Mouse (Mus musculus): Measurements from ENCODE around the gene Rhbdf2. TPM values are rescaled to one million over a fixed set of nuclear protein-coding genes. Genes with fewer than 3 reads are reported as not detected.

Rhbdf2 gene
- polyA plus RNA-seq, 1 experiment from 2014 or later = 0.77 TPM

DNA sequence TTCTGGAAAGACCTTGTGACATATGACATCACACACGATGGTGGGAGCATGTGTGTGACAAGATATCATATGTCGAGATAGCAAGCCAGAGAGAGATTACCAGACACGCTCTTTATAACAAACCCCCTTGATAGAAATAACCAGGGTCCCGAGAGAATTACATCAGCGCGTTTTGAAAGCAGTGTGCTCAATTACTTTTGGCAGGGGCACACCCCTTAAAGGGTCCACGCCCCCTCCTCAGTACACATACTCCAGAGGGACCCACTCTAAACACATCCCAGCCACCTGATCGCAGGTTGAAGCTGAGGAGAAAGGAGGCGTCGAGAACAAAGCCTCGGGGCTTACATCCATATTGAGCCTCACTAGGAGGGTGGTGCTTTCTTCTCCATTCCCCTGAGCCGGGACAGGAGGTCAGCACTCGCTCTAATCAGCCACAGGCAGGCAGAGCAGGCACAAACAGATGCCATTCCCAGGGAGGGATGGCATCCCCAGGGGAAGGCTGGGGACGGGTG lies 37.7 kb downstream of the Rhbdf2 start:
- peaks cover 35% of the 10 kb centered on the region for H3K4me1 ChIP-seq (replicated peaks)
- no peak for ATAC-seq
- peaks cover 5% of the 10 kb centered on the region; the same call in 1 of the 2 replicates for H3K27me3 ChIP-seq
- no peaks in the 10 kb centered on the region for H3K9me3 ChIP-seq
- 21% methylated on average over 14 of the region's 14 CpGs for whole genome bisulfite sequencing
- no peaks in the 10 kb centered on the region for H3K36me3 ChIP-seq
- H3K9ac ChIP-seq (replicated peaks) = no peak overlapping the region
- H3K27ac ChIP-seq = peak overlapping the region; percentile 42; the same call in 1 of the 2 replicates
- H3K4me3 ChIP-seq (replicated peaks) = no peak overlapping the region
- peak overlapping the region; percentile 18; the same call in 1 of the 2 replicates for H3K4me2 ChIP-seq (replicated peaks)

DNA sequence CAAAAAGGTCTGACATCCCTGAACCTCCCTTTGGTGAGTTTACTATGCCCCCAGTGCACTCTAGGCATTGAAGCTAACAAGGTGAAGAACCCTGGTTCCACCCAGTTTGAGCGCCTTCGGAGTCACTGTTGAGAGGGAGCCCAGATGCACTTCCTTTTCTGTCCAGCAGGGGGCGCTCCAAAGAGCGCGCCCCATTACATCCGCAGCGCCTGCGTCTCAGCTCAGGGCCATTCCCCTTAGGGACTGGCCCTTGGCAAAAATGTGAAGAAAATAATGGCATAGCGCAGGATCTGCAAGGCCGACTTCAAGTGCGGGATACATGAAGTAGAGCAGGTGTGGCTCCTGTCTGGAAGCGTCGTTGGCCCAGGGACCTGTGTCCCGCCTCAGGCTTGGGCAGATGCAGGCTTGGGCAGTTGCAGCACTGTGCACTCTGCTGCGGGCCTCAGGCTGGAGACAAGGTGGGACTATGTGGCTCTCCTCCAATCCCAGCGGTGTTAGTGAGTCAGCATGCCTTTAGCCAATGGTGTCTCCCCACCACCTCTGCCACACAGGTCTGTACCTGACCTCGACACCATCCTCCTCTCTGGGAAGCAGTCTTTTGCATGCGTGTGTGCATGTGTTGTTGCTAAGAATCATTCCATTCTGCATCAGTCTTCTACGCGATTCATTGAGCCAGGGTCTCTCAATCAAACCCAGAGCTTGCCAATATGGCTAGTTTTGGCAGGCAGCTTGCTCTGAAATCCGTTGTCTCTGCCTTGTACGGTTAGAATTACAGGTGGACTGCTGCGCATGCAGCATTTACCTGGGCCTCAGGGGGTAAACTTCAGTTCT lies 39.8 kb downstream of the Rhbdf2 start:
- peaks cover 20% of the 10 kb centered on the region for H3K4me1 ChIP-seq (replicated peaks)
- no peaks in the 10 kb centered on the region for H3K36me3 ChIP-seq
- no peaks in the 10 kb centered on the region for H3K9me3 ChIP-seq
- peak; percentile 68 for ATAC-seq
- 19% methylated on average over 23 of the region's 23 CpGs for WGBS
- 0 out of 2 replicates have a peak overlapping the region, but pooled peaks have one; percentile 1 for H3K27ac ChIP-seq
- H3K9ac ChIP-seq (replicated peaks) = no peak overlapping the region
- no peak overlapping the region; the same call in 1 of the 2 replicates for H3K4me3 ChIP-seq (replicated peaks)
- H3K4me2 ChIP-seq (replicated peaks) = peak overlapping the region; percentile 33
- peaks cover 5% of the 10 kb centered on the region; the same call in 1 of the 2 replicates for H3K27me3 ChIP-seq

DNA sequence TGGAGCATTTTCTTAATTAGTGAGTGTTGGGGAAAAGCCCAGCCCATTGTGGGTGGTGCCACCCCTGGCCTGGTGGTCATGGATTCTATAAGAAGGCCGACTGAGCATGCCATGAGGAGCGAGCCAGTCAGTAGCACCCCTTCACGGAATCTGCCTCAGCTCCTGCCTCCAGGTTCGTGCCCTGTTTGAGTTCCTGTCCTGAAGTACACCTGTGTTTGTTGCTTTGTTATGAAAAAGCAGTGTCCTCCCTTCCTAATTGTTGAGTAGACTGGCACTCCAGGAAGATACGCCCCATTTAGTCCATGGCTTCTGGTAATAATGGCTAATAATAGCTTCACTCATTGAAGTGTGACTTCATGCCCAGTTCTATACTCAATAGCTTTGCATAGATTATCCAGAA lies 40.5 kb downstream of the Rhbdf2 start, which contains the start of gene Aanat:
Gene Aanat, plus strand, starts transcription at position 123 of the 400 bp plus-strand sequence.
- Histone ChIP-seq H3K9me3 (no peaks in the 10 kb centered on the region), H3K27me3 (peaks cover 5% of the 10 kb centered on the region; the same call in 1 of the 2 replicates), H3K4me2 (replicated peaks) (peak within 1 kb of the TSS; percentile 33), H3K9ac (replicated peaks) (no peak within 1 kb of the TSS), H3K27ac (0 out of 2 replicates have a peak within 1 kb of the TSS, but pooled peaks have one; percentile 1), H3K4me1 (replicated peaks) (peaks cover 20% of the 10 kb centered on the region), H3K4me3 (replicated peaks) (no peak within 1 kb of the TSS; the same call in 1 of the 2 replicates), H3K36me3 (no peaks in the 10 kb centered on the region)
- WGBS = 55% methylated on average over 5 of the region's 5 CpGs
- no peak; the same call in 1 of the 2 replicates for ATAC-seq

DNA sequence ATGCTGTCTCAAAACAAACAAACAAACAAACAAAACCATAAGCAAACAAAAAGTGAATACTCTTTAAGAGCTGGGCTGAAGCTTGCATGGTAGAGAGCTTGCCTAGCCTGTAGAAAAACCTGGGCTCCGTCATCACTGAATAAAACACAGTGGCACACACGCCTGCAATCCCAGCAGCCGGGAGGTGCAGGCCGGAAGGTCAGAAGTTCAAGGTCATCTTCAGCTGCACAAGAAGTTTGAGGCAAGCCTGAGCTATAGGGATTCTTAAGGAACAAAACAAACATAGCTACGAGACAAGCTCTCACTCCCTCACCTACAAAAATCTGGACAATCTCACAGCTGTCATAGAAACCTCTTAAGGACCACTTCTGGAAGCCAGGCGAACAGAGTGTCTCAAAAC lies 41.1 kb downstream of the Rhbdf2 start:
- H3K4me3 ChIP-seq (replicated peaks) = no peak overlapping the region
- peaks cover 5% of the 10 kb centered on the region; the same call in 1 of the 2 replicates for H3K27me3 ChIP-seq
- no peaks in the 10 kb centered on the region for H3K36me3 ChIP-seq
- H3K4me2 ChIP-seq (replicated peaks) = no peak overlapping the region
- WGBS = 84% methylated on average over 6 of the region's 6 CpGs
- H3K9me3 ChIP-seq = no peaks in the 10 kb centered on the region
- H3K4me1 ChIP-seq (replicated peaks) = peaks cover 20% of the 10 kb centered on the region
- ATAC-seq = no peak
- no peak overlapping the region for H3K9ac ChIP-seq (replicated peaks)
- no peak overlapping the region for H3K27ac ChIP-seq

DNA sequence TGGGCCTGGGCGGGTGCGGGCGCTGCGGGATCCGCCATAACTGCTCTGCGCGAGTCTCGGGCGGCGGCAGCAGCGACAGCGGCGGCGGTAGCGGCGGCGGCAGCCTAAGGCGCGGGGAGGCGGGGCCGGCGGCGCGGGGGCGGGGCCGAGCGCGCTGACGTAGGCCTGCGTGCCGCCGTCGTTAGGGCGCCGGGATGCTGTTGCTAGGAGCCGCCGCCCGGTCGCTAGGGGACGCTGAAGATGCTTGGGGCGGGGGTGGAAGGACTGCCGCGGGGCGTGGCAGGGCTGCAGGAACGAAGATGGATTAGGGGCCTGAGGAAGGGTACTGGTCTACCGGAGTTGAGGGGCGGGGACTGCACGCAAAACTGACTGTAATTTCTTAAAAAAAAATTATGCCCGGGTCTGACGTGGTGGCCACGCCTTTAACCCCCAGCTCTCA lies 45.4 kb downstream of the Rhbdf2 start, which contains the start of gene Ube2o:
Gene Ube2o, minus strand, starts transcription at position 72 of the 439 bp plus-strand sequence.
- peak within 1 kb of the TSS; percentile 95 for H3K27ac ChIP-seq
- peaks cover 5% of the 10 kb centered on the region; the same call in 1 of the 2 replicates for H3K27me3 ChIP-seq
- peak within 1 kb of the TSS; percentile 74 for H3K4me2 ChIP-seq (replicated peaks)
- H3K4me1 ChIP-seq (replicated peaks) = peaks cover 34% of the 10 kb centered on the region
- no peaks in the 10 kb centered on the region; the same call in 1 of the 2 replicates for H3K36me3 ChIP-seq
- peak within 1 kb of the TSS; percentile 95 for H3K4me3 ChIP-seq (replicated peaks)
- peak within 1 kb of the TSS; percentile 94 for H3K9ac ChIP-seq (replicated peaks)
- no peaks in the 10 kb centered on the region for H3K9me3 ChIP-seq
- ATAC-seq = peak; percentile 85
- WGBS = 1% methylated on average over 47 of the region's 51 CpGs

DNA sequence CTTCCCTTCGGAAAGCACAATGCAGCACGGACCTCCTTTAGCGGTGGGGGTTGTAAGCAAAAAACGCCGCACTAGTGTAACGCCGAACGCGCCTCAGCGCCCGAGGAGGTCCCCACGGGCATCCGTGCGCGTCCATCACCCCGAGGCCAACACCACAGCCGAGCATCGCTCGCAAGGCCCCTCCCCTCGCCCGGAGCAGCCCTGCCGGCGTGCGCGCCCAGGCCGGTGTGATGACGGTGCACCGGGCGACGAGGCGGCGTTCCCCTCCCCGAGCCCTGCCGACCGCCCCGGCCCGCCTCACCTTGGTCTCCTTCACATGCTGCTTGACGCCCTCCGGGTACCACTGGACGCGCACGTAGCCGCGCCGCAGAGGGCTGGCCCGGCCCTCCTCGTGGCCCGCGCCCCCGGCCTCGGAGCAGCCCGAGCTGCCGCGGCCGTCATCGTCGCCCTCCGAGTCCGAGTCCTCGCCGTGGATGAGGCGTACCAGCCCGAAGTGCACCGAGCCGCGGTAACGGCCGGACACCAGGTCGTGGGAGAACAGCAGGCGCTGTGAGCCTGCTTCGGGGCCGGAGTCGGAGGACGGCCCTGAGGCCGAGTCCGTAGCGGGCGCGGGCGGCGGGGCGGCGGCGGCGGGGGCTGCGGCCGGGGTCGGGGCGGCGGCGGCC lies 46.0 kb downstream of the Rhbdf2 start:
- Histone ChIP-seq H3K4me1 (replicated peaks) (peaks cover 40% of the 10 kb centered on the region), H3K4me2 (replicated peaks) (peak overlapping the region; percentile 74), H3K36me3 (no peaks in the 10 kb centered on the region; the same call in 1 of the 2 replicates), H3K9ac (replicated peaks) (peak overlapping the region; percentile 94), H3K27me3 (no peaks in the 10 kb centered on the region; the same call in 1 of the 2 replicates), H3K4me3 (replicated peaks) (peak overlapping the region; percentile 95), H3K9me3 (no peaks in the 10 kb centered on the region), H3K27ac (peak overlapping the region; percentile 95)
- under 1% methylated on average over 85 of the region's 91 CpGs for WGBS
- ATAC-seq = peak; percentile 86

DNA sequence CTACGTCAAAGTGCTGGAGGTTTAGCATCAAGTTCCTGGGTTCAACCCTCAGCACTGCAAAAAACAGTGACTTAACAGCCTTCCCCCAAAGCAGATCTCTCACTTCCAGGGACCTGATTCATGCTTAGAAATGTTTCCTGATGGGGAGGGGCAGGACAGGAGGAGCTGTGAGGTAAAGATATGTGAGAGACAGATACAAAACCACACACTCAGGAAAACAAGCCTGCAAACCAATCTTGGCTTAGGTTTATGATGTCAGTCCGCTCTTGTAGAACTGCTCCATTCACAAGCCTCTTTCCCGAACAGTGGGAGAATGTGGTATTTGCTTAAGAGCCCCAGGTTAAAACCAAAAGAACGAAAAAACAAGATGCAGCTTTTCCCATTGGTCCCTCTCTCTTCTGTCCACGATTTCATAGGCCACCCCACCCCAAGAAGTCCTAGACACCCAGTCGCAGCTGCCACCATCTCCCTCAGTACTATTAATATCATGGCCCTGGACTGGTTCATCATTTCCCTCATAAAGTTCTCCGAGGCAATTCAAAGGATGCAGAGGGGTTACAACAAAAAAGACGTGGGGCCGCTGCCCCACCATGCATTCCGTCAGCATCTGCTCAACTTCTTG lies 46.7 kb downstream of the Rhbdf2 start:
- Histone ChIP-seq H3K9me3 (no peaks in the 10 kb centered on the region), H3K9ac (replicated peaks) (peak overlapping the region; percentile 94), H3K4me3 (replicated peaks) (peak overlapping the region; percentile 95), H3K4me1 (replicated peaks) (peaks cover 47% of the 10 kb centered on the region), H3K27ac (peak overlapping the region; percentile 95), H3K4me2 (replicated peaks) (peak overlapping the region; percentile 74), H3K36me3 (no peaks in the 10 kb centered on the region; the same call in 1 of the 2 replicates), H3K27me3 (no peaks in the 10 kb centered on the region)
- WGBS = 23% methylated on average over 10 of the region's 10 CpGs
- ATAC-seq = peak; percentile 18

DNA sequence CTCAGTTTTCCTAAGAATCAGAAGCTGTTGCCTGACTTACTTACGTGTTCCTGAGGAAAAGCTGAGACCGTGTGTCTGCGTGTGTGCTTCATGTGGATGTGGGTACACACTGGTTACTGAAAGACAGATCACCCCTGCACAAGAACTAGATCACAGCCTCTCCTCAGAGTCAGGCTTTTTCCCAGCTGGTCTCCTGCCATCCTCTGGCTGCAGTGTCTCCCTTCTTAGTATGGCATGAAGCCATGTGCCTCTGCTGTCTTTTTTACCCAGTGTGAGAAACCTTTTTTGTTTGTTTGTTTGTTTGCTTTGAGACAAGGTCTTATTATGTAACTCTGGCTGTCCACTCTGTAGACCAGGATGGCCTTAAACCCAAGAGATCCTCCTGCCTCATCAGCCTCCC lies 47.5 kb downstream of the Rhbdf2 start:
- no peaks in the 10 kb centered on the region; the same call in 1 of the 2 replicates for H3K36me3 ChIP-seq
- peak overlapping the region; percentile 74 for H3K4me2 ChIP-seq (replicated peaks)
- ATAC-seq = no peak
- WGBS = 94% methylated on average over 3 of the region's 3 CpGs
- H3K4me3 ChIP-seq (replicated peaks) = no peak overlapping the region; the same call in 1 of the 2 replicates
- no peak overlapping the region for H3K9ac ChIP-seq (replicated peaks)
- H3K27ac ChIP-seq = no peak overlapping the region
- H3K4me1 ChIP-seq (replicated peaks) = peaks cover 55% of the 10 kb centered on the region
- H3K27me3 ChIP-seq = no peaks in the 10 kb centered on the region
- H3K9me3 ChIP-seq = no peaks in the 10 kb centered on the region

DNA sequence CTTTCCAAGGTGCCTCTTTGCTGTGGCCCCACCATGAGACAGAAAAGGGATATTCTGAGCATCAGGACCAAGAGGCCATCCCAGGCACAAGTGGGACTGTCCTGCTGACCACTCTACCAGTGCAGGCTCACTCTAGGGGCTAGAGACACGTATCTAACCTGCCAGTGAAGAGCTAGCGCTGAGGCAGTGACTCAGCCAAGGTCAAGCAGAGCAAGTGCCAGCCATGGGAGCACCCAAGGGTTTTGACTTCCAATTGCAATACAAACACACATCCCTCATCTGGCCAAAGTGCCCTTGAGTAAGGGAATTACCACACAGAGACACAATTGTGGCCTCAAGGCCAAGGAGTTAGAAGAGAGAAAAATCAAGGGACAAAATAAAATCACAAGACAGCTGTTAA lies 51.4 kb downstream of the Rhbdf2 start:
- H3K27me3 ChIP-seq = no peaks in the 10 kb centered on the region
- 93% methylated on average over 2 of the region's 2 CpGs for WGBS
- no peak overlapping the region for H3K4me3 ChIP-seq (replicated peaks)
- H3K9ac ChIP-seq (replicated peaks) = no peak overlapping the region
- peaks cover 84% of the 10 kb centered on the region for H3K4me1 ChIP-seq (replicated peaks)
- H3K9me3 ChIP-seq = no peaks in the 10 kb centered on the region
- H3K27ac ChIP-seq = no peak overlapping the region
- H3K36me3 ChIP-seq = no peaks in the 10 kb centered on the region; the same call in 1 of the 2 replicates
- H3K4me2 ChIP-seq (replicated peaks) = no peak overlapping the region
- ATAC-seq = no peak

DNA sequence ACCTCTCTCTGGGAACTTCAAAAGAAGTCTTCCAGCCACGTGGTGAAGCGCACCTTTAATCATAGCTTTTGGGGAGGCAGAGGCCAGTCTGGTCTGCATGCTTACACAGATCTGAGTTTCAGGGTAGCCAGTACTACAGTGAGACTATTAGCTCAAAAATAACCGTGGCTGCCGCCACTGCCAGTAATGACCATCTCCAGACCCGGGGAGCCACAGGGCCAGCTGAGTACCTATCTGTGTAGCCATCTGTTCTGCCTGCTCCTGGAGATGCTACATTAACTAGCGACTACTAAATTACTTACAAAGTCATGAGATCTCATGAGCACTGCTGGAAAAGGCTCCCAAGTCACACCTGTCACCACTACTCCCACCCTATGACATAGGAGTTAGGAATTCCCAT lies 51.8 kb downstream of the Rhbdf2 start:
- Histone ChIP-seq H3K27me3 (no peaks in the 10 kb centered on the region), H3K27ac (no peak overlapping the region), H3K4me1 (replicated peaks) (peaks cover 81% of the 10 kb centered on the region), H3K9me3 (no peaks in the 10 kb centered on the region), H3K4me2 (replicated peaks) (no peak overlapping the region), H3K9ac (replicated peaks) (no peak overlapping the region), H3K36me3 (no peaks in the 10 kb centered on the region; the same call in 1 of the 2 replicates), H3K4me3 (replicated peaks) (no peak overlapping the region)
- ATAC-seq = peak; percentile 11; the same call in 1 of the 2 replicates
- 62% methylated on average over 6 of the region's 6 CpGs for WGBS

DNA sequence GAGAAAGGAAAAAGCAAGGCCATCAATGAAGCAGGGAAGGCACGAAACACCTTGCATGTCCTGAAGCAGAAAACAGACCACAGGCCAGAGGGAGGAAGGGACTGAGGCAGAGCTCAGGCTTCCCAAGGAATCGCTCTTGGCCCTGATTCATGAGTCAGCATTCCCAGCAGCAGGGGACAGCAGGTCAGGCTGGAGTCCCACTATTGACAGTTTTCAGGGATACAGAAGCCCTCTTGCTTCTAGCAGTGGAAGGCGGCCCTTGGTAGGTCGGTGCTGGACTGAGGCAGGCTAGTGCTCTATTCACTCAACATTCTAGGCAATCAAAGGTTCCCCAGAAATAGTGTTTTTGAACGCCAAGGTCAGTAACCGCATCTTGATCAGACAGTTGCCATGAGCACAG lies 52.3 kb downstream of the Rhbdf2 start:
- H3K4me3 ChIP-seq (replicated peaks) = no peak overlapping the region
- H3K4me2 ChIP-seq (replicated peaks) = no peak overlapping the region
- H3K27ac ChIP-seq = no peak overlapping the region
- H3K27me3 ChIP-seq = no peaks in the 10 kb centered on the region
- WGBS = 59% methylated on average over 6 of the region's 6 CpGs
- no peaks in the 10 kb centered on the region for H3K9me3 ChIP-seq
- H3K9ac ChIP-seq (replicated peaks) = no peak overlapping the region
- no peaks in the 10 kb centered on the region; the same call in 1 of the 2 replicates for H3K36me3 ChIP-seq
- H3K4me1 ChIP-seq (replicated peaks) = peaks cover 76% of the 10 kb centered on the region
- ATAC-seq = no peak
